Mouse (Mus musculus) left cerebral cortex, adult 8-10 months (tissue): ENCODE results near the gene Olfr709-ps1. TPM values are rescaled to one million over a fixed set of nuclear protein-coding genes. Genes with fewer than 3 reads are reported as not detected.
"Not testable (repeated sequence)": the region's sequence is repeated elsewhere in the genome, so short reads cannot be mapped to it uniquely, and the experiment has no call there.

Experiments used
- DNase-seq, 2 experiments: peaks; one replicate each; pipeline ENCODE4 v3.0.0; 2022; ENCODE audit warnings: low spot score in 2 of 2
- total RNA-seq, 4 experiments: library from RNA; stranded (reverse); gene quantifications; 2 replicates each; pipeline ENCODE4 v1.2.4; 2022

The Olfr709-ps1 gene
- total RNA-seq, result under 1 TPM in 1 of 4 experiments, not detected in 3; 0.14 TPM

DNA sequence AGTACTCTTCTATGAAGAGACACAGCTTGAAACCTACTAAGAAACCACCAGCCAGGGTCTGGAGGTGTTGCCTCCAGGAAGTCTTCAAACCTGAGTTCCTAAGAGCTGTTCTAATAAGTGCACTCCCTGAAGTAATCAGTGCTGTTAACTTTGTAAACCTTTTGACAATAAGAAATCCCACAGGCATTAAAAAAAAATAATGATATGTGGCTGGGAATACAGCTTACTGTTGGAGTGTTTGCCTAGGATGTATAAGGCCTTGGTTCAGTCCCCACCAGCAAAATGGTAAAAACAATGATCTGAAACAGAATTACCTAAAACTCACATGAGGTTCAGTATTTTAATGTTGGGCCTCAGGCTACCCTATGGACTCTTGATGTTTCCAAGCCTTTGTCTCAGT lies at the start of gene Olfr709-ps1:
Olfr709-ps1 (minus strand) TSS at position 101 of the 400 bp plus-strand sequence.
- no peak for DNase-seq

DNA sequence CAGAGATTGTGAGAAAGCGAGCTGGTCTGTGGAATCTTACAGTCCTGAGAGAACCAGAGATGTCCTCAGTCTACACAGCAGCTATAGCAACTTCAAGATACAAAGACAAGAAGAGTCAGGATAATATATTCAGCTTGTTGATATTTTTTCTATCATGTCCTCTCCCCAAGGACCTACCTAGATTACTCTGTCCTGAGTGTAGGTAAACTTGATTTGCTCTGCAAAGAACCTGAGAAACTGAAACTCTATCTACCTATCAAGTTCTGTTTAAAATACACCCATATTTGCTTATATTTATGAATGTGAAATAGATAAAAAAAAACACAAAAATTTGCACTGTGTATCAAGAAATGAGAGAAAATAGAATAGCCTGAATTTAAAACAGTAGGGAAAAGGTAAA lies 43.3 kb upstream of the Olfr709-ps1 start, which contains the start of gene Olfr711:
Olfr711 (minus strand) TSS at position 101 of the 400 bp plus-strand sequence.
- DNase-seq, result no peak

DNA sequence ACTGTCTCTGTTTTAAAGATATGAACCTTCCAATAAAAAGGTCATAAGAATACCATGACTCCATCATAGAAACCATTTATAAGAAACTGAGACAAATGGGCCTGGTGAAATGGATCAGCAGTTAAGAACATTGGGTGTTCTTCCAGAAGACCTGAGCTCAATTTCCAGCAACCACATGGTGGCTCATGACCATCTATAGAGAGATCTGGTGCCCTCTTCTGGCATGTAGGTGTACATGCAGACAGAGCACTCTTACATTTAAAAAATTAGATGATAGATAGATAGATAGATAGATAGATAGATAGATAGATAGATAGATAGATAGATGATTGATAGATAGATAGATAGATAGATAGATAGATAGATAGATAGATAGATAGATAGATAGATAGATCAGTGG lies 35.5 kb upstream of the Olfr709-ps1 start:
- not testable (repeated sequence) for DNase-seq

DNA sequence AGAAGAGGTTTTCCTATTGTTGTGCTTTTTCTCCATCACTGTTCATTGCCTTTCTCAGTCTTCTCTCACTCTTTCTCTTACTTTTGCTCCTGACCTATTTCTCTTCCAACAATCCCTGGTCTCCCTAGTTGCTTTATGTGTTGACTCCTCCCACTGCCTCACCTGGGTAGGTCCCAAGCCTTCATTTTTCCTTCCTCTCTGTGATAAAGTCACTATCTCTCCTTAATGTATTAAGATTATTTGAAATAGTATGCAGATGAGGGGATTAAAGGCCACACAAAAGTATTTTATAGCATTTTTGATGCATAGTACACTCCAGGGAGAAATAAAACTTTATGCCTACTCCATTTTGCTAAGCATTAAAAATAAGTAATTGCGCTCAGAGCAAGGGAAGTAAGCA lies 31.8 kb upstream of the Olfr709-ps1 start, which contains the start of gene Olfr6:
Olfr6 (minus strand) TSS at position 101 of the 400 bp plus-strand sequence.
- no peak for DNase-seq

DNA sequence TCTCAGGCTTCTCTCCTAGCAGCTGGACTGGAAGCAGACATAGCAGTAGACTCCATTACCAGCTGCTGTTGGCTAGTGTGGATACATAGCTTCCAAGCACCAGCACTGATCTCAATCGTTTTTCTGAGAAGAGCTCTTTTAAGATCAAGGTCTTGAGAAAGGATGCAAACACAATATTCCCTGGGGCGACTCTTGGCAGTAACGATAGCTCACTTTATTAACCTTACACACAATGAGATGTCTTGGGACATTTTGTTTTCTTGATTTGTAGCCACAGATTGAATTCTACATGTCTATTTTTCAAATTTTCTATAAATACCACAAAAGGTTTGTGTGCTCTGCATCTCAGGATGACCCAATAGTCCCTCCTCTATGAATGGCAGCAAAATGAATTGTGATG lies 16.2 kb upstream of the Olfr709-ps1 start, which contains the start of gene Olfr710:
Olfr710 (minus strand) TSS at position 101 of the 400 bp plus-strand sequence.
- DNase-seq, result no peak

DNA sequence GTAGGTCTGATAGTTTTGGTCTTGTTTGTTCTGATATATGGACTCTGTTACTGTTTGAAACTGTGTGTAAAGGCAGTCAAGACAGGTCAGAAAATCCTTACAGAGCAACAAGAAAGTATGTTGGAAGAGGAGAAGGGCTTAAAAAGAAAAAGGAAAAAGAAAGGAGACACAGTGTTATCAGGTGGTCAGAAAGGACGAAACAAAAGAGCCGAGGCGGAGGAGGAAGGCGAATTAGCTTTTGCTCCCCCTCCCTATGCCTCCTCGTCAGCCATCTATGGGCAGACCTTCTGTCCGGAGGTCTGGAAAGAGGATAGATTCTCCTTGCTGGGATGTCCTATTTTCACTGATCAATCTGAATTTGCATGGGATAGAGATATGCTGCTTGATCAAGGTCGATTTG lies 11.1 kb downstream of the Olfr709-ps1 start:
- not testable (repeated sequence) for DNase-seq

DNA sequence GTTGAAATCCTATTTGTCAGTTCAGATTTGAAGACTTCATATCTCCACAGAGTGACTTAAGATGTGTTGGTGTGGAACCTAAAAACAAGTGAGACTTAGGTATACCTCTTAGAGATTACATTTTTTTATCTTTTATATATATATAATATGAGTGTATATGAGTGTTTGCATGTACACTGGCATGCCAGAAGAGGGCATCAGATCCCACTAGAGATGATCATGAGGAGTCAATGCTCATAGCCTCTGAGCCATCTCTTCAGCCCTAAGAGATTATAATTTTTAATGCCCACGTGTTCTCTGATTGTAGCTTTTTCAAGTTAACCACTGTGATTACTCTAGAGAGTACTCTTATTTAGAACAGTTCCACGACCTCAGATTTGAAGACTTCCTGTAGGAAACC lies 24.3 kb downstream of the Olfr709-ps1 start, which contains the start of gene Olfr1532-ps1:
Olfr1532-ps1 (plus strand) TSS at position 326 of the 400 bp plus-strand sequence.
- no peak for DNase-seq

DNA sequence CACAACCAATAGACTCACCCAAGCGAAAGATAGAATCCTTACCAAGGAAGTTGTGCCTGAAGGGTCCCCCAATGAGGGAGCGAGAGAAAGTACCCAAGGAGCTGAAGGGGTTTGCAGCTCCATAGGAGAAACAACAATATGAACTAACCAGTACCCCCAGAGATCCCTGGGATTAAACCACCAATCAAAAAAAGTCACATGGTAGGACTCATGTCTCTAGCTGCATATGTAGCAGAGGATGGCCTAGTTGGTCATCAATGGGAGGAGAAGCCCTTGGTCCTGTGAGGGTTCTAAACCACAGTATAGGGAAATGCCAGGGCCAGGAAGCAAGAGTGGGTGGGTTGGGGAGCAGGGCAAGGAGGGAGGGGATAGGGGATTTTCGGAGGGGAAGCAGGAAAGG lies 30.9 kb downstream of the Olfr709-ps1 start, which contains the start of gene Olfr707:
Olfr707 (minus strand) TSS at position 101 of the 400 bp plus-strand sequence.
- not testable (repeated sequence) for DNase-seq

DNA sequence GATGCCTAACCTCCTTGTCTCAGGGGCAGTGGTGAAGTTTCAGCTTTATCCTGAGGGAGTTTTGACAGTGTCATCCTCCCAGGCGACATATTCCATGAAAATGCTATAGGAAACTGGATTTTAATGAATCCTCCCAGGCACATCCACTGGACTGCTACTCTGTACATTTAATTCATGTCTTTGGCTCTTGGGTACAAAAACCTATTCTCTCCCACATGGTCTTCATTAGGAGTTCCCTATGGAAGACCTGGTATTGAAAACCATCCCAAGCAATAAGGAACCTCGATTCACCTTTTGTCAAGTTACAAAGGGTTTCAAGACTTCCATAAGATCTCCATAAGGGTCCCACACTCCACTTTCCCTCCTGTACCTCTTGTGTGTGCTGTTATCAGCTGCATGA lies 44.0 kb downstream of the Olfr709-ps1 start, which contains the start of gene Olfr706:
Olfr706 (minus strand) TSS at position 101 of the 400 bp plus-strand sequence.
- no peak for DNase-seq

DNA sequence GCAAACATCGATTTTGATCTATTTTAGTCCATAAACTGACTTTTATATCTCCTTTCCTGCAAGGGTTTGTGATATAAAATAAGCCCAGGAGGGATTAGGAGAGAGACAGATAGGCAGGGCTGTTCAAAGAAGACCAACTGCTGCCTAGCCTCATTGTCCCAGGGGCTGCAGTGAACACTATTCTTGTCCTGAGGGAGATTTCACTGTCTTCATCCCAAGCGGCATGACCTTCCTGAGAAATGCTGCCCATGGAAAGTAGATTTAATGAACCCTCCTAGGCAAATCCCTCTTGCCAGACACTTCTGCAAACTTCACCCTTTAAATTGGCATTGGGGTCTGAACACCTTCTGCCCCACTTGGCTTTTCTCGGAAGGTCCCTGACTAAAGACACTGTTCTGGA lies 55.2 kb downstream of the Olfr709-ps1 start, which contains the start of gene Olfr705:
Olfr705 (minus strand) TSS at position 101 of the 400 bp plus-strand sequence.
- DNase-seq, result no peak

Other genes starting within 250 kb of the Olfr709-ps1 start
- not detected for gene Olfr694, start 240.4 kb downstream of the Olfr709-ps1 start, total RNA-seq
- not detected for gene Olfr695, start 215.8 kb downstream of the Olfr709-ps1 start, total RNA-seq
- not detected for gene Olfr697, start 189.8 kb downstream of the Olfr709-ps1 start, total RNA-seq
- gene Olfr698, start 176.8 kb downstream of the Olfr709-ps1 start, total RNA-seq, result under 1 TPM in 1 of 4 experiments, not detected in 3; 0.42 TPM
- gene Olfr699, start 139.0 kb downstream of the Olfr709-ps1 start, total RNA-seq, result not detected
- not detected for gene Olfr700, start 123.4 kb downstream of the Olfr709-ps1 start, total RNA-seq
- gene Olfr701, start 118.1 kb downstream of the Olfr709-ps1 start, total RNA-seq, result under 1 TPM in 1 of 4 experiments, not detected in 3; 0.07 TPM
- gene Olfr702, start 98.3 kb downstream of the Olfr709-ps1 start, total RNA-seq, result not detected
- not detected for gene Olfr703, start 88.9 kb downstream of the Olfr709-ps1 start, total RNA-seq
- gene Olfr704, start 69.0 kb downstream of the Olfr709-ps1 start, total RNA-seq, result not detected
- not detected for gene Olfr705, start 55.3 kb downstream of the Olfr709-ps1 start, total RNA-seq
- not detected for gene Olfr706, start 44.1 kb downstream of the Olfr709-ps1 start, total RNA-seq
- gene Olfr707, start 31.0 kb downstream of the Olfr709-ps1 start, total RNA-seq, result not detected
- not detected for gene Olfr1532-ps1, start 24.2 kb downstream of the Olfr709-ps1 start, total RNA-seq
- gene Olfr710, start 16.1 kb upstream of the Olfr709-ps1 start, total RNA-seq, result not detected
- not detected for gene Olfr6, start 31.7 kb upstream of the Olfr709-ps1 start, total RNA-seq
- gene Olfr711, start 43.2 kb upstream of the Olfr709-ps1 start, total RNA-seq, result not detected
- gene Olfr2, start 73.9 kb upstream of the Olfr709-ps1 start, total RNA-seq, result under 1 TPM in 1 of 4 experiments, not detected in 3; 0.05 TPM
- not detected for gene Olfr713, start 99.0 kb upstream of the Olfr709-ps1 start, total RNA-seq
- gene Olfr714, start 138.8 kb upstream of the Olfr709-ps1 start, total RNA-seq, result not detected
- not detected for gene Olfr17, start 161.0 kb upstream of the Olfr709-ps1 start, total RNA-seq
- gene Olfr715b, start 178.2 kb upstream of the Olfr709-ps1 start, total RNA-seq, result not detected
- not detected for gene Olfr715, start 198.9 kb upstream of the Olfr709-ps1 start, total RNA-seq
- not detected for gene Olfr716, start 206.1 kb upstream of the Olfr709-ps1 start, total RNA-seq
- gene Nlrp14, start 234.8 kb upstream of the Olfr709-ps1 start, total RNA-seq, result not detected